In the genomic region with DNA sequence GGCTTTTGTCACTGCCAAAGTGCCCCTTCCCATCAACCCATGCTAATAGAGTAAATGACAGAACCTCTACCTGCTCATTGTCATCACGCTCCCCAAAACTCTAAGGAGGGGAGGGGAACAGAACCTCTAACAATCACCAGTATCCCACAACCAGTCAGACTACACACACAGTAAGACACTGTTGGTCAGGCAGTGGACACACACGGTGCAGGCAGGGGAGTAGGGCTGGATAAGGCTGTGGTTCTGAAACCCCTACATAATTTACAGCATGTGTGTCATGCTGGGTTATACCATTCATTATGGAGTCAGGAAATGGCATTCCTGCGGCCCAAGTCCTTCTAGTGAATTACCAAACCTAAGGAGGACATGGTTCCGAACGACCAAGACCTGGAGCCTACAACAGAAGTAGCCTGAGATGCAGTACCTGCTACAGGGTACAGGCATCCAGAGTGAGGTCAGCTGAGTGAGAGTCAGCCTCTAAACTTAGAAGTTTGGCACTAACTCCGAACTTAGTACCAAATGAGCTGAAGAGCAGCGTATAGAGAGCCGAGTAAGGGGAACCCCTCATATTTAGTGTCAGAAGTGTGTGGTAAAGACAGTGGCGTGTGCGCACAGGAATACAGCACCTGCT, we compare ENCODE assay signal across 25 mouse cellular contexts. TPM values are rescaled to one million over a fixed set of nuclear protein-coding genes. Genes with fewer than 3 reads are reported as not detected.
DNase-seq lines count a peak whose midpoint lies in the region; ATAC-seq and TF ChIP-seq lines count a peak whose summit lies in the region.
"Had no signal": no experiment of that assay in that cellular context is flagged by ENCODE, and none has a peak within 500 bp of the region (broad histone marks: within the 10 kb centered on the region; RNA-seq: fewer than 3 reads in every experiment).

No protein-coding gene starts in this region.

- TF ChIP-seq CTCF in heart, postnatal 0 days (IDR thresholded peaks at IDR 0.05; ENCODE audit: low read depth), result no peak
- TF ChIP-seq CTCF in kidney, postnatal 0 days (IDR thresholded peaks at IDR 0.05; ENCODE audit: low read depth), result no peak
- no peak for TF ChIP-seq CTCF in liver, postnatal 0 days (IDR thresholded peaks at IDR 0.05; ENCODE audit: low read depth)

- H3K4me3 ChIP-seq in heart, postnatal 0 days (ENCODE audit: low read depth, low read length), result no peak overlapping the region
- H3K4me3 ChIP-seq in heart, embryonic 12.5 days, result no peak overlapping the region
- no peak overlapping the region for H3K4me3 ChIP-seq in kidney, postnatal 0 days (replicated peaks; ENCODE audit: low read depth, low read length)
- H3K4me3 ChIP-seq in liver, postnatal 0 days (ENCODE audit: low read depth, low read length), result no peak overlapping the region
- H3K4me3 ChIP-seq: hindbrain, embryonic 10.5 days; left cerebral cortex, adult 2 months; liver, embryonic 15.5 days; neural tube, embryonic 15.5 days; stomach, embryonic 15.5 days had no signal

- H3K27me3 ChIP-seq in heart, postnatal 0 days (ENCODE audit: control insufficient read depth, insufficient read depth, low read length), result no peaks in the 10 kb centered on the region
- H3K27me3 ChIP-seq in heart, embryonic 12.5 days (replicated peaks), result no peaks in the 10 kb centered on the region
- H3K27me3 ChIP-seq in kidney, postnatal 0 days (ENCODE audit: insufficient read depth, low read length), result no peaks in the 10 kb centered on the region
- H3K27me3 ChIP-seq in liver, postnatal 0 days (ENCODE audit: insufficient read depth, low read length), result no peaks in the 10 kb centered on the region
- H3K27me3 ChIP-seq: CH12.LX; liver, embryonic 15.5 days; neural tube, embryonic 15.5 days; Patski; stomach, embryonic 15.5 days had no signal

- peak; percentile 66; the same call in 1 of the 2 replicates for ATAC-seq in heart, postnatal 0 days (ENCODE audit: insufficient read depth, low read depth)
- no peak for ATAC-seq in heart, embryonic 12.5 days (ENCODE audit: insufficient number of reproducible peaks, low FRiP score)
- no peak for ATAC-seq in kidney, postnatal 0 days (replicated peaks; ENCODE audit: low FRiP score, low read depth)
- no peak for ATAC-seq in liver, postnatal 0 days
- ATAC-seq: inflammation-experienced regulatory T-cells, adult 6 months; Patski had no signal

- H3K4me1 ChIP-seq in heart, postnatal 0 days (ENCODE audit: control insufficient read depth, insufficient read depth), result peaks cover 19% of the 10 kb centered on the region
- peaks cover 31% of the 10 kb centered on the region for H3K4me1 ChIP-seq in heart, embryonic 12.5 days (replicated peaks)
- H3K4me1 ChIP-seq in kidney, postnatal 0 days (replicated peaks; ENCODE audit: insufficient read depth, low read length), result peaks cover 29% of the 10 kb centered on the region
- no peaks in the 10 kb centered on the region for H3K4me1 ChIP-seq in liver, postnatal 0 days (ENCODE audit: insufficient read depth)
- H3K4me1 ChIP-seq: liver, embryonic 15.5 days; stomach, embryonic 15.5 days had no signal

- H3K27ac ChIP-seq in heart, postnatal 0 days (ENCODE audit: low read depth), result peak overlapping the region; percentile 32; the same call in 1 of the 2 replicates
- H3K27ac ChIP-seq in heart, embryonic 12.5 days (ENCODE audit: poor library complexity, severe bottlenecking), result no peak overlapping the region
- H3K27ac ChIP-seq in kidney, postnatal 0 days, result peak overlapping the region; percentile 78
- no peak overlapping the region for H3K27ac ChIP-seq in liver, postnatal 0 days (ENCODE audit: low read depth)
- H3K27ac ChIP-seq: hindbrain, embryonic 10.5 days; left cerebral cortex, adult 2 months; liver, embryonic 15.5 days; neural tube, embryonic 15.5 days; stomach, embryonic 15.5 days had no signal

- TF ChIP-seq EP300 in heart, postnatal 0 days (IDR thresholded peaks at IDR 0.05; ENCODE audit: low read depth), result no peak
- no peak for TF ChIP-seq EP300 in liver, postnatal 0 days (IDR thresholded peaks at IDR 0.05; ENCODE audit: low read depth)

- no peaks in the 10 kb centered on the region for H3K9me3 ChIP-seq in heart, postnatal 0 days (replicated peaks; ENCODE audit: control insufficient read depth, low read length)
- no peaks in the 10 kb centered on the region for H3K9me3 ChIP-seq in heart, embryonic 12.5 days (replicated peaks)
- H3K9me3 ChIP-seq in kidney, postnatal 0 days (replicated peaks; ENCODE audit: low read length), result no peaks in the 10 kb centered on the region
- H3K9me3 ChIP-seq in liver, postnatal 0 days (ENCODE audit: low read length), result no peaks in the 10 kb centered on the region
- H3K9me3 ChIP-seq: hindbrain, embryonic 10.5 days; liver, embryonic 15.5 days; neural tube, embryonic 15.5 days; stomach, embryonic 15.5 days had no signal

- intact Hi-C loops in heart, postnatal 14 days (cut with DNase I), result no loop called here

- no peak overlapping the region for H3K4me2 ChIP-seq in heart, postnatal 0 days (ENCODE audit: low read depth, low read length)
- no peak overlapping the region for H3K4me2 ChIP-seq in heart, embryonic 12.5 days
- no peak overlapping the region for H3K4me2 ChIP-seq in kidney, postnatal 0 days (ENCODE audit: low read length)
- H3K4me2 ChIP-seq in liver, postnatal 0 days (ENCODE audit: low read depth, low read length), result no peak overlapping the region
- H3K4me2 ChIP-seq: liver, embryonic 15.5 days; neural tube, embryonic 15.5 days; stomach, embryonic 15.5 days had no signal

- no peak overlapping the region for H3K9ac ChIP-seq in heart, postnatal 0 days (replicated peaks; ENCODE audit: low read depth, low read length)
- no peak overlapping the region for H3K9ac ChIP-seq in heart, embryonic 12.5 days
- H3K9ac ChIP-seq in kidney, postnatal 0 days (ENCODE audit: low read depth, low read length), result no peak overlapping the region
- no peak overlapping the region for H3K9ac ChIP-seq in liver, postnatal 0 days (replicated peaks)
- H3K9ac ChIP-seq: liver, embryonic 15.5 days; neural tube, embryonic 15.5 days; stomach, embryonic 15.5 days had no signal

- 66% methylated on average over 10 of the region's 10 CpGs for WGBS in heart, postnatal 0 days
- 83% methylated on average over 10 of the region's 10 CpGs for WGBS in heart, embryonic 12.5 days
- WGBS in kidney, postnatal 0 days, result 75% methylated on average over 10 of the region's 10 CpGs
- 82% methylated on average over 10 of the region's 10 CpGs for WGBS in liver, postnatal 0 days (ENCODE audit: insufficient replicate concordance)

- peak; percentile 77 for DNase-seq in heart, adult 11 months
- no peak for DNase-seq in heart, postnatal 14 days
- DNase-seq in heart, postnatal 0 days (ENCODE audit: low spot score), result no peak
- no peak for DNase-seq in kidney, postnatal 0 days (ENCODE audit: low spot score)
- DNase-seq in kidney, postnatal 4 days, result no peak
- DNase-seq in liver, postnatal 0 days, result no peak
- DNase-seq: adrenal gland, postnatal 36 days; B cell, adult 2 months; cerebellum, adult 9-10 months; left cerebral cortex, postnatal 4 days; liver; lung, postnatal 4 days; right cerebral cortex, adult 18-20 months; right cerebral cortex, postnatal 4 days; thymus, postnatal 36 days had no signal

- H3K36me3 ChIP-seq in heart, postnatal 0 days (replicated peaks; ENCODE audit: control insufficient read depth, insufficient read depth, low read length), result 0 out of 2 replicates have a peak, but pooled peaks cover 11% of the 10 kb centered on the region
- peaks cover 14% of the 10 kb centered on the region for H3K36me3 ChIP-seq in heart, embryonic 12.5 days
- H3K36me3 ChIP-seq in kidney, postnatal 0 days (ENCODE audit: insufficient read depth, low read length), result peaks cover 6% of the 10 kb centered on the region; the same call in 1 of the 2 replicates
- H3K36me3 ChIP-seq in liver, postnatal 0 days (replicated peaks; ENCODE audit: insufficient read depth, low read length), result no peaks in the 10 kb centered on the region
- H3K36me3 ChIP-seq: G1E; liver, embryonic 15.5 days had no signal

RNA-seq across cellular contexts. Expression of a gene that starts 33.1 kb away (rescaled TPM):
- total RNA-seq in heart, postnatal 14 days (2021), result 10 to 100 TPM; 23.5 to 25.0 TPM
- 9.2 and 9.8 TPM in 2 replicates for total RNA-seq in heart, postnatal 0 days (2014; rRNA removed; ENCODE audit: low replicate concordance)
- 8.6 and 9.7 TPM in 2 replicates for polyA plus RNA-seq in heart, postnatal 0 days (2015; fragmentation: Nextera tagmentation; extraction: Ambion mirVana)
- polyA plus RNA-seq in heart, embryonic 12.5 days (2016; fragmentation: Nextera tagmentation; extraction: Ambion mirVana), result 11.2 and 12.5 TPM in 2 replicates
- 36.8 and 39.4 TPM in 2 replicates for polyA plus RNA-seq in kidney, postnatal 0 days (2015; fragmentation: Nextera tagmentation; extraction: Ambion mirVana)
- 0.44 and 0.61 TPM in 2 replicates for polyA plus RNA-seq in liver, postnatal 0 days (2015; fragmentation: Nextera tagmentation; extraction: Ambion mirVana)
- total RNA-seq: CH12.LX had no signal

Comparison
In these comparisons a context has a peak if more than half of its experiments do, and no peak if none do; other contexts are left out.
1. H3K27ac ChIP-seq: peak in heart, postnatal 0 days (single experiment) and kidney, postnatal 0 days (single experiment); none in heart, embryonic 12.5 days (single experiment) and liver, postnatal 0 days (single experiment).